Mouse (Mus musculus): Measurements from ENCODE around the gene Socs3.

The Socs3 gene

DNA sequence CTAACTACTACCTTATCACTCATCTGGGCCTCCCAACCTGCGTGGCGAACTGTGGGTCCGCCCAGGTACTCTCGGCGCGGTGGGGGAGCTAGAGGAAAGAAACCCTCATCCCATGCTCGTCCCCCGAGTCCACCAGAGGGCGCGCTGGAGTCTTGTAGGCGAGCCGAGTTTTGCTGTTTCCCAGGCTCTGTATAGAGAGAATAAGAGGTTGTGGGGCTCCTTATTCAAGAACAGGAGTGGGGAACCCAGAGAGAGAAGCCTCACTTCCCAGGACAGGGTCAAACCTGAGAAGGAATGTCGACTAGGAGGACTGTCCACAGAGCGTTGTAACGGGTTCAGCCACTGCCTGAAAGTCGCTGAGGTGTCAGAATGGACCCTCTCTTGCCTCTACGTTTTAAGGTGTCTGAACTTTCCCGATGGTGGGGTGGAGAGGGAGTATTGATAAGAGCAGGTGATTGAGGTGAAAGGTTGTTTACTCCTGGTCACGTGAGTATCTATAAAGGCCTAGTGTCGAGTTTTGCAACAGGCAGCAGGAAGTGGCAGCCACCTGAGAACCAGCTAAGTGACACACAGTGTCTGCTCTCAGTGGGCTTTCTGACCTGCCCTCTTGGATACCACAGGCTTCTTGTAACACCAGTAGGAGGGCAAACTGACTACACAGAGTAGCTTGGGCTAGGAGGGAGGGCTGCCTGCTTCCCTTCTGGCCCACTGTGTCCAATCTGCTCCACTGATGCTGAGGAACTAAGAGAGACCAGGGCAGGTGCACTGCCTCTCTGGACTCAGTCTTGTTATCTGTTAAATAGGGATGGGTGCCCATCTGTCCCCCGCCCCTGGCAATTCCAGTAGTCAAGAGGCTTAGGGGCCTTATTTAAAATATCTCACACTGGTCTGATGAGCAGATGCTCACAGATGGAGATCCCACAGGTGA lies at the start of gene Socs3:
Gene Socs3 (minus strand): TSS at position 103 of the 928 bp plus-strand sequence.
- peak; percentile 96 for DNase-seq (ENCODE audit: low spot score)

DNA sequence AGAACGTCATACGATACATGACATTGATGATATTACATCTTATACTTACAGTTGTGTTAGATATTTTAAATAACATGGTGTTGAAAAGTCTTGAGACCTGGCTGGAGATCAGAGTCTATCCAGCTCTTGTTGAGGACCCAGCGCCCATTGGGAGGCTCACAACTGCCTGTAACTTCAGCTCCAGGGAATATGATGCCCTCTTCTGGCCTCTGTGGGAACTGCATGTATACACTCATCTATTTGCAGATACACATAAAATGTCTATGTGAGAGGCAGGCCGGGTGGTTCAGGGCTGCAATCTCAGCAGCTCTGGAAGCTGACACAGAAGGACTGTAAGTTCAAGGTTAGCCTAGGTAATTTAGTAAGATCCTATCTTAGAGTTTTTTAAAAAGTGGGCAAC lies 48.5 kb upstream of the Socs3 start:
- DNase-seq (ENCODE audit: low spot score): peak; percentile 31

DNA sequence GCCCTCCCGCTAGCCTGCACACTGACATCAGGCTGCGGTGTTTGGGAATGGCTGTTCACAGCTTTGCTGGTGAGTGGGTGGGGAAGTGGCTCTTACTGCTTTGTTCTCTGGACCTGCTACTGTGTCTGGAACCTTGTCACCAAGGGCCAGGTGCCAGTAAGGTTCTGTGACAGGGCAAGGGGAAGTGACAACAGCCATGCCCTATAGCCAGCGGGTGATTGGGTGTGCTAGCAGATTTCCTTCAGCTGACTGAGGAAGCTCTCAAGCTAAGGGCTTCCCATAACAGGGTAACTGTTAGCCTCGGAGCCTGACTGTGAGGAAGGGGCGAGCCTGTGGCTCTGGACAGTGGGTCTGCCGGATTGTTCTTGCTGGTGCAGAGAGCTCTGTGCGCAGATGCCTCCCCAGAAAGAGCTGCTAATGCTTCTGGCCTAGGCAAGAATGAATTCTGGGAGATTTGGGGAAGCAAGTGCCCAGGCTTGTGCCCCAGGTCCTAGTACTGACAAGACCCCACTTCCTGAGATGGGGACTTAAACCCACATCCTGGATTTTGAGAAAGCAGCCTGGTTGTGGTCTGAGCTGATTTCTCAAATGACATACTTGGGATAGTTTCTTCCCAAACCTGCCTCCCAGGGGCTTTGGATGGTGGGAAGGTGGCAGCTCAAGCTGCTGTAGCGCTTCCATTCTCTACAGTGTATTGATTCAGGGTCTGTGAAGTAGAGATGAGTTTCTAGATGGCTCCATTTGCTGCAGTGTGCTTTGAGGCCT lies 45.7 kb upstream of the Socs3 start:
- DNase-seq (ENCODE audit: low spot score): no peak

DNA sequence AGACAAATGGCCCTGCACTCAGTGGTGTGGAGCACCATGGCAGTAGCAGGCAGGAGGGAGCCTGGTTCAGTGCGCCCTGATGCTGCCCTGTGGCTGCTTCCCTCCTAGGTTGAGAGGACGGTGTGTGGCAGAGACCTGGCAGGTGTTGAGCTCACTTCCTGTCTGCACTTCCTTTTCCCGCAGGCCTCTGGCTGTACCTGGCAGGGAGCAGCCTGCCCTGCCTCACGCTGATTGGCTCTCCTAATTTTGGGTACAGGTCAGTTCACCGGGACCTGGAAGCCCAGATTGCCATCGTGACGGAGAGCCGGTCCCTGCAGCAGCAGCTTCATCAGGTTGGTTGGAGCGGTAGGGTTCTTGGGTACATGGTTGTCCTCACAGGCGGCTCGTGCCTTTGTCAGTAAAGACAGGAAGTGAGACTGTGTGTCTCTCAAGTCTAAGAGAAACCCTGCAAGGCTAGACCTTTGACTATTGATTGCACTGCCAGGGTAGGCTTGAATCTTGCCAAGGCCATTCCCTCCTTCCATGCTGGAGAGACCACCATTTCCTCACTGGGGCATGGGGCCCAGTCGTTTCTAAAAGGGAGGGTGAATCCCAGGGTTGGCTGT lies 44.6 kb upstream of the Socs3 start:
- no peak for DNase-seq (ENCODE audit: low spot score)

DNA sequence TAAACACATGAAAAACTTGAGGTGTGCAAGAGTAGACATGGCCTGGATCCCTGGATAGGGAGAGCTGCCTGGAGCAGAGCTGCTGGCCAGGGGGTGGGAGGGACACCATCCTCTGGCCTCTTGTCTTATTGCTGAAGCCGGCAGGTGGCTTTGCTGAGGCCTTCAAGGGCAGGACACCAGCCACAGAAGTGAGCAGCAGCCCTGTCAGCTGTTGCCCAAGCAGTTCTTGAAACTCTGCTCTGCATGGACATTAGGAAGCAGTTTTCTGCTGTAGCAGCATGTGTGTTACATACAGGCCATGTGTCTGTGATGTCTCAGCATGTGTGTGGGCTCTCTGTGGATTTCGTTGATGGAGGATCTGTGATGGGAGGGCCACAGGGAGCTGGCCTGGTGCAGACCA lies 43.5 kb upstream of the Socs3 start:
- no peak for DNase-seq (ENCODE audit: low spot score)

DNA sequence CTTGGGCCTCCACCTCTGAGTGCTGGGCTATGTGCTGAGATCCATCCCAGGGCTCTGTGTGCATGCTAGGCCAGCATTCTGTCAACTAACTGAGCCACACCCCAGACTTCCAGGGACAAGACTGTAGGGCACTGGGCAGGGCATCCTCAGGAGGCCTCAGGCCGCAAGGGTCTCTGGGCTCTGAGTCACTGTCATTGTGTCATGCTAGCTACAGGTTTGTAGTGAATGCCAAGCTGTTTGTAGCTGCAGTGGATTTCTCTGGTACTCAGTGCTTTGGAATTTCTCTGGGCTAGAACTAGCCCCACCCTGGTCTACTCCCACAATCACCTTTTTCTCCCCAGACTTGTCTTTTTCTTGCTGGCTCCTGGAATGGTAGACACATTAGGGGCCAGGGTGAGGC lies 42.7 kb upstream of the Socs3 start:
- DNase-seq (ENCODE audit: low spot score): no peak

DNA sequence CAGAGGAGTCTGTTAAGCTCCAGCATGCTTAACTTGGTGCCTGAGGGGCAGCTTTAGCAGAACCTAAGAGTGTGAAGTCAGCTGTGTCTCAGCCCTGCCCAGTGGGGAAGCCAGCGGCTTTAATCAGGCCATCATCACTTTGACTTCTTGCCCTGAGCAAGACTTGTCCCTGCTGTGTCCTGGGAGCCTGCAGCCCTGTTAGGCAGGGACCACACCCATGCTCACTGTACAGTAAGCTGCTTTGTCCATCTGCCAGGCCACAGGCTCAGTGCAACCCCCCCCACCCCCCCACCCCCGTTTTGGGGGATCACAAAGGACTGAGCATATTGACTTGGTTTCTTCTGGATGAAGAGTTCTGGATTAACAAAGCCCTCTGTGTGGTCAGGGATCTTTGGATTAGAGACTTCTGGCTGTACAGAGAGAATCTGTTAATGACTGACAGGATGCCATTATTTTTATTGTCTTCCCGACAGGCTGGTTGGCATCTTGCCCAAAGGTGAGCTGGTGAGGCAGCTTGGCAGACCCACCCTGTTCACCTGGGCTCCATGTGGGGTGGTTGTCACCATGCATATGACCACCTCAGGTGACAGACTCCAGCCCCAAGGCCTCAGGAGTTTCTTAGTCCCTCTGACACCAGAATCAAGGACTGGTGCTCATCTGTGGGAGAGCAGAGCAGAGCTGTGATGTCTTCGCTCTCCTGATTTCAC lies 40.2 kb upstream of the Socs3 start:
- no peak for DNase-seq (ENCODE audit: low spot score)

DNA sequence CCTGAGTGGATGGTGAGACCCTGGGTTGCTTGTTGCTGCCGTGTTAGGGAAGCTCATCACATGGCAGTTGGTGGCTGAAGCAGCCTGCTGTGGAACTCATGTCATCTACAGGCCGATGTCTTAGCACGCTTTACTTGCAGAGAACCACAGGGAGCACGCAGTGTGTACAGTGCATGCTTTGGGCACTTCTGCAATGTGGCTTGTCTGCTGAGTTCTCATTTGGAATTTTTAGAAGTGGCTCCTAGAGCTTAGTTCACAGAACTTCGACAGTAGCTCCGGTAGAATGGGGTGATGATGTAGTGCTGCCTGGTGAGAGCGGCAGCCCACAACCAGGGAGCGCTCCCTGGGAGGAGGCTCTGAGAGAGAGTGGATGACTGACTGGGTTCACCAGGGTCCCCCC lies 39.0 kb upstream of the Socs3 start:
- no peak for DNase-seq (ENCODE audit: low spot score)

DNA sequence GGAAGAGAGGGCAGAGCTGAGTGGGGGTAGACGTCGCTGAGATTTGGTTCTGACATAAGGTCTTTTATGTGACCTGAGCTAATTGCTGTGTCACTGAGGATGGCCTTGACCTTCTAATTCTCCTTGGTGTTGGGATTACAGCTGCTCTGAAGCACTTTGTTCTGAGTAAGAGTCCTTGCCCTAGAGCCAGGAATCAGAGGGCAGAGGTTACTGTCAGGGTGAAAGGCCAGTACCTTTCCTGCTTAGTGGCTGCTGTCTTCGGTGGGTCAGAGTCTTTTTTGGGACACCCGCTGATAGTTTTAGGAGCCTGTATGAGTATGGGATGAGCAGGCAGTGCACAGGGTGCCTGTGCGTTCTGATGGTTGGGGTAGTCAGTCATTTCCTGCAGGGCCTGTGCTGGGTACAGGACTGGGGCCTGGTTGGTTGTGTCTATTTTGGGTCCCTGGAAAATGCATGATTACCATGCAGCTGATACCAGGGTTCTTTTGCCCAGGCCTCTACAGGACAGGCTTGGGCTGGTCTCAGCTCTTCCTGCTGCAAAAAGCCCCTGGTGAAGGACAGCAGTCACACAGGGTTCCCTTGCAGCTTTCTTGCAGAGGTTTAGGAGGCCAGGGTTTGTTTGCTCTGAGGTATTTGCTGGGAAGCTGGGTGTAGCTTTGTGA lies 38.4 kb upstream of the Socs3 start:
- DNase-seq (ENCODE audit: low spot score): peak; percentile 35

DNA sequence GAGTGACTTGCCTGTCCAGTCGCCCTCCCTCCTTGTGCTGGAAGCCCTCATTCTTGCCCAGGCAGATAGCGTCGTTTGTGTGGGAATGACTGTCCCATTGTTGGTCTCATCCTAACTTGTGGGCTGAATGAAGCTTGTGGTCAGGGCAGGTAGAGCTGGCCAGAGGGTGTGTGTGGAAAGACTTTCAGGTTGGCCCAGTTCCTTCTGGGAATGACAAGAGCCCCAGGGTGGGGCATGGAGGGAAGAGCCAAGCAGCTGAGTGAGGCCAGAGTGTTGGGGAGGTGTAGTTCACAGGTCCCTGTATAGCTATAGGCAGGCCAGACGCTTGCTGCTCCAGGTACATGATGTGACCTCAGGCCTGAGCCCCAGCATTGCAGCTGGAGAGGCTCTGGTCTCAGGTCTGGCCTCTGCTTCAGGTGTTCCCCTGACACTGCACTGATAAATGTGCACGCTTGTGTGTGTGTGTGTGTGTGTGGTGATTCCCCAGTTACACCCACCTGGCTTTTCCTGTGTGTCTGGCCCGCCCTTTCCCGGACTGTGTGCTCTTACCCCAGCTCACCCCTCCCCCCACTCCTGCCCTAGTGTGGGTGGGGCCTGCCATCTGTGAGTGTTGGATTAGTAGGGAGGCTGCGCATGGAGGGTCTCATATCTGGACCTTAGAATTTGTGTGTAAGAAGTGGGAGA lies 37.8 kb upstream of the Socs3 start:
- DNase-seq (ENCODE audit: low spot score): no peak

DNA sequence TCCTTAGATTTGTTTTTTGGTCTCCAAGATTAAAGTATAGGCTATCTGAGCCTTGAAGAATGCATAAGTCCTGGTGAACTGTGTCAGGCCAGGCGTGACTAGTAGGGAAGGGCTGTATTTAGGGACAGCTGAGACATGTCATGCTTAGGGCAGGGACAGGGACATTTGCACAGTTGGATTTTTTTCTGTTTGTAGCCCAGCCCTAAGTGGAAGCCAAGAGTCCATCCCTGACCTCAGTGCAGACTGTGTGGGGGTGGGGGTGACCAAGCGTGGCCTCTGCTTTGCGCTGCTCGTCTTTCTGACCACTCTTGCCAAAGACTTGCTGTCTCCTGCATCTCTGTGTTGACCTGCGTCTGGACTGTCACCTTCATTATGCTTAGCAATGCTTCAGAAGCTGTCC lies 34.4 kb upstream of the Socs3 start:
- no peak for DNase-seq (ENCODE audit: low spot score)

DNA sequence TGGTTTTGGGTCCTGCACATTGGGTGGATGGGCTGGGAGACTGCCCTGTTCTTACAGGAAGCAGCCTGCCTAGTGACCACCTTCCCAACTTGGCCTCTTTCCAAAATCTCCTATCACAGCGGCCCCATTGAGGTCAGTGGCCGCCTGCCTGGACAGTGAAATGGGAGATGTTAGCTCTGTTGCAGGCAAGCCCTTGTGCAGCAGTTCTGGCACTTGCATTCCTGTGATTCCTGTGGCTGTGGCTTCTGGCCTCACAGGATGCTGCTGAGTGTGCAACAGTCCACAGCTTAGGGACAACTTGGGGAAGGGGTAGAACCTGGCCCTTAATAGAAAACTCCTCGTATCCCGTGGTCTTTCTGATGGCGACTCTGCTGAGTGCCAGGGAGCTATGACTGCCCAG lies 33.9 kb upstream of the Socs3 start:
- no peak for DNase-seq (ENCODE audit: low spot score)

DNA sequence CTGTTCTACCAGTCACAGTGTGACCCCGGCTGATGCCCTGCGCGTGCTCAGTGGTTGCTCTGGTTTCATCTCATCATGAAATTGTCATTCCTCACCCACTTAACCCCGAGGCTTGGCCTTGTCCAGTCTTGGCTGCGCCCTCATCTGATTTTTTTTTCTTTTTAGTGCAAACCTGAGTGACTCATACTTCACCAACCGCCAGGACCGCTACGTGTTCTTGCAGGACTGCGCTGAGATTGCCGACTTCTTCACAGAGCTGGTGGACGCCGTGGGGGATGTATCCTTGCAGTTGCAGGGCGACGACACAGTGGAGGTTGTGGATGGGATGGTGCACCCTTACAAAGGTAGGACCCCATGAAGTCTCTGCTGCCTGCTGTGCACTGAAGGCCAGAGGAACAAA lies 33.3 kb upstream of the Socs3 start:
- DNase-seq (ENCODE audit: low spot score): no peak

DNA sequence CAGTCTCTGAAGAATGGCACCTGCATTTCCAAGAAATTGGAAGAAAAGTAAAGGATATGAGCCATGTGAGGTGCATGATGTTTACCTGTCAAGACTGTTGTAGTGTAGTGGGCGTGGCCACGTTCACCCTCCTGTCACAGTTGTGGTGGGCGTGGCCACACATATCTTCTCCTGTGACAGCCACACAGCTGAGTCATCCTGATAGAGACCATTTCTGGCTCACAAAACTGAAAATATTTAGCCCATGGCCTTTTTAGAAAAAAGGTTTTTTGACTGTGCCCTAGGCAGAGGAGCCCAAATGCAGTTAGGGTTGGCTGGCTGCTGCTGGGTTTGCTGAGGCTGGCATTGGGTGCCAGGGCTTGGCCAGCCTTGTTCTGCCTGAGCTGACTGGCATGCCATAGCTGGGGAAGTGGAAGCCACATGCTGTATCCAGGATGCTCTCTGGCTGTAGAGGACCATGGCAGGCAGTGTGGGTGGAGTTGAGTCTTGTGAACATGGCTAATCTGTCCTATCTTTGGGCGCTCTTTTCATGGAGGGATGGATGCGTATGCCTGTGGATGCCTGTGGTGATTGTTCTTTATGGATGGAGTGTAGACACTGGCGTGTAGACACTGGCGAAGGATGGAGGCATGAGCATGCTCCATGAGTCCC lies 30.8 kb upstream of the Socs3 start:
- DNase-seq (ENCODE audit: low spot score): no peak

DNA sequence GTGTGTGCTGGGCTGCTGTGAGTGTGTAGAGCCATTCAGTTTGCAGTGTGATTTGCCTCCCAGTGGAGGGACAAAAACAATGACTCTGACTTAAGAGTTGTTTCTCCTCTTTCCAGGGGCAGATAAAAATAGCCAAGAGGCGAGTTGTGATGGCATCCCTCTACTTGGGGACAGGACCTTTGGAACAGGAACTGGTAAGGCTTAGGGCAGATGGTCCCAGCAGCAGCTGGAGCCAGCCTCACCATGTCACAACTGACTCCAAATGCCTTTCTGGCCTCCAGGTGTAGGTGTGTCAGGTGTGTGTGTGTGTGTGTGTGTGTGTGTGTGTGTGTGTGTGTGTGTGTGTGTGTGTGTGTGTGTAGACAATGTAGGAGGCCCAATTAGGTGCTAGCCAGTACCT lies 30.2 kb upstream of the Socs3 start:
- DNase-seq (ENCODE audit: low spot score): no peak

DNA sequence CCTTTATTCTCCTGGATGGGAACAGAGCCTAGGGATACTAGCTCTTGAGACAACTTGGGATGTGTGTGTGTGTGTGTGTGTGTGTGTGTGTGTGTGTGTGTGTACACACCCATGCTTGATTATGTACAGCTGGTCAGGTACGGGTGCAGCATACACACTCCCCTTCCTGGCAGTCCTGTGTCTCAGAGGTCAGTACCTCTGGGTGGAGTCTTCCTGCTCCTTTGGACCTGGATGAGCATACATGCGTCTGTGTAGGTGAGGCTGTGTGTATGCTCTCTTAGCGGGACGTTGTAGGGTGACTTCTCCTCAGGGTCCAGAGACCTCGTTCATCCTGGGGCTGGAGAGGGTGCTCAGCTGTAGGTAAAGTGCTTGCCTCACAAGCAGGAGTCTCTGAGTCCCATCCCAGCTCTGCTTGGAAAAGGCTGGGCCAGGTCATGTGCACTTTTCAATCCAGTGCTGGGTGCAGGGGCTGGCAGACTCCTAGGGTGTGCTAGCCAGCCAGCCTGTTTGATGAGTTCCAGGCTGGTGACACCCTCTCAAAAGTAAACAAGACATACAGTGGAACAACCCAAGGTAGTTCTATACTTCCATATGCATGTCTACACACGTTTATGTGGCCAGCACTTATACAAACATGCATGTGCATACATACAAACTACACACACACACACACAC lies 29.6 kb upstream of the Socs3 start:
- DNase-seq (ENCODE audit: low spot score): no peak

DNA sequence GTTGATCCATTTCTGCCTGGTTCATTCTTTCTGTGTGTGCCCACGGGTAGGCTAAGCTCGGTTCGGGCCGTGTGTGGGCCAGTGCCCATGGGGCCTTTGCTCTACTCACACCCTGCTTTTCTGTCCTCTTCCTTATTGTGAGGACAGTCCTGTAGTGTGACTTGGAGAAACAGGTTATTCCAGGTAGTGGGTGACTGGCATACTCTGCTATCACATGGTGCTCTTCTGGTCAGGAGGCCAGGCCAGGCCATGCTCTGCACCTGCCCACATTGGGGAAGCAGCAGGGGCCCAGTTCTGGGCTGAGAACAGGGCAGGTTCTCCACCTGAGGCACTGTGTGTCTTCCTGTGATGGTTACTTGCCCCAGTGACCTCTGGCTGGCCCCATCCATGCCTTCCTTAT lies 28.5 kb upstream of the Socs3 start:
- no peak for DNase-seq (ENCODE audit: low spot score)

DNA sequence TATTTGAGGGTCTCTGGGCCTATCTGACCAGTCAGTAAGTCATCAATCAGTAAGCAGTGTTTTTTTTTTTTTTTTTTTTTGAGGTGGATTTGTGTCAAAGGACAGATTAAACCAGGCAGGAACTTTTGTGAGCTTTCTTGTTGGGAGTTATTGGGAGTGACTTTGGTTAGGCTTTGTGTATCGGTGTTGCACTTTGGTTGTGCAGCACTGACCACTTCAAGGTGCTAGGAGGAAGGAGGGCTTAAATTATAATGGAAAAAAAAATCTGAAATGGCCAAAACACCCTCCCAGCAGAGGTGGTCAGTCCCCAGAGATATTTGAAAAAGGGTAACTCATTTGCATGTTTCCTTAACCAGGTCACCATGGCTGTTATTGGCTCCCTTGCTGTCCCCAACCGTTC lies 27.2 kb upstream of the Socs3 start:
- DNase-seq (ENCODE audit: low spot score): no peak

DNA sequence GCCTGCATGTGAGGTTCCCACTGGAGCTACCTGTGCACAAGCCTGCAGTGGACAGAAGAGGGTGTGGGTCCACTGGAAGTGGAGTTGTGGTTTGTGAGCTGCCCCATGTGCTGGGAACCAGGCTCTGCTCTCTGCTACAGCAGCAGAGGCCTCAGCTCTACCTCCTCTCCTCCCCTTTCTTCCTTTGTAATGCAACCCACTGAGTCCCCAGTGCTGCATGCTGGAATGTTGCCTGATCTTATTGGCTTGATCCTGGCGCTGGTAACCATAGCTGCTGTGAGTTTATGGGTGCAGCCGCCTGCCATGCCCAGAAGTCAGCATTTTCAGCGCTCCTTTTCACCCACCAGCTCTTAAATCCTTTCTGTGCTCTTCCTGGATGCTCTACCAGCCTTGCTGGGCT lies 26.2 kb upstream of the Socs3 start:
- no peak for DNase-seq (ENCODE audit: low spot score)

DNA sequence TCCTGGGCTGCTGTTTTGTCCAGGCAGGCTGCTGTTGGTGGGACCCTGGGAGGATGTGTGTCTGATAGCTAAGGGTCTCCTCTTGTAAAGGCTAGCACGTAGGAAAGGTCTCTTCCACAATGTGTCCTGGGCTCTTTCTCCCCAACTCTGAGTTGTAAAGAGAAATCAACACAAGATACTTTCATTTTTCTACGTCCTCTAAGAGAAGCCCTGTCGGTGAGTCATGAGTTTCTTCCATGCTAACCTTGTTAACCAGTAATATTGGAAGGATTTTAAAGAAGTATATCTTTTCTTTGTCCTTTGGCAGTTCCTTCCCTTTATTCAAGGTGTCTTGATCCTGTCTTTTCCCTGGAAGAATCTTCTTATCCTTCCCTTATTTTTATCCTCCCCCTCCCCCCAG lies 25.8 kb upstream of the Socs3 start:
- no peak for DNase-seq (ENCODE audit: low spot score)

Data from embryo, embryonic 10.5 days (tissue).